Mouse (Mus musculus) frontal cortex, postnatal 36 days (tissue): ENCODE measurements at regions not wholly inside any gene's neighbourhood (a gene's known extent, or its start where the extent isn't known, plus 50 kb on each side); places are given as distances from the start of the nearest gene placed in this dataset.
A peak's percentile ranks its signal among the peaks of the same experiment; 100 is the strongest.
"Not testable (repeated sequence)": the region's sequence is repeated elsewhere in the genome, so short reads cannot be mapped to it uniquely, and the experiment has no call there.

Source experiments
- DNase-seq, 2 experiments: peaks; one replicate each; pipeline ENCODE4 v3.0.0; 2022; ENCODE audit warnings: low spot score in 2 of 2

GRCm38 (mm10) chrX:99732526-99732925 is 88.3 kb upstream of the Tmem28 start:
- DNase-seq: no peak

- peak; percentile 10 to 32 for DNase-seq
Measured at GRCm38 (mm10) chrX:99725101-99725500, 95.7 kb upstream of the Tmem28 start.

GRCm38 (mm10) chrX:99695366-99695765 is 125.5 kb upstream of the Tmem28 start:
- no peak for DNase-seq

DNA sequence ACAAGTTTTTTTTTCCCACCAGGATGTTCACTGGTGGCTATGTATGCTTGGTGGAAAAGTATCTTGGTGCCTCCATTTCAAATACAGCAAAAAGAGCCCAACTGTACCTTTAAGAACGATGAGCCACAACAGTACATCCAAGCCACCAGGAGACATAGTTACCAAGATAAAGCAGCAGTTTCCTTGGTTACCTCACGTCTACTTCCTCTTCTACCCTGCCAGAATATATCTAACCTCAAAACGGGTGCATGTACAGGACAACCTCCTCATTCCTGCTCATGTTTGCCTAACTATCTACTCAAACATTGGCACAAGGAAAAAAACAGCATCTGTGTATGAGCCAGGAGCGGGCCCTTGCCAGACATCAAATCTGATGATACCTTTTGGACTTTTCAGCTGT is 129.8 kb upstream of the Tmem28 start:
- peak in 1 of 2 experiments; percentile 9 for DNase-seq

DNA sequence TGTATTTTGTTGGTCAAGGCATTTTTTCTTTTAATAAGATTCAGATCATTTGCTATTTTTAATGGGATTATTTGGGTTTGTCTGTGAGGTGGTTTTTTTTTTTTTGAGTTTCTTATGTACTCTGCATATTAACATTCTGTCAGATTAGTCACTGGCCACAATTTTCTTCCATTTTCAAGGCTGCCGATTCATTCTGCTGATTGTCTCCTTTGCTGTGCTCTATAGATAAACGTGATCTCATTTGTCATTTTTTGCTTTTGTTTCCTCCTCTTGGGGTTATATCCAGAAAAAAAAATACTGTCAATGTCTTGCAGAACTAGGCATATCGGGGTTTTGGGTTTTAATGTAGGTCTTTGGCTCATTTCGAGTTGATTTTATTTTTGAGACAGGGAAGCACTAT is 131.1 kb upstream of the Tmem28 start:
- no peak for DNase-seq

GRCm38 (mm10) chrX:99682491-99682890 is 138.3 kb upstream of the Tmem28 start:
- DNase-seq: not testable (repeated sequence)

DNA sequence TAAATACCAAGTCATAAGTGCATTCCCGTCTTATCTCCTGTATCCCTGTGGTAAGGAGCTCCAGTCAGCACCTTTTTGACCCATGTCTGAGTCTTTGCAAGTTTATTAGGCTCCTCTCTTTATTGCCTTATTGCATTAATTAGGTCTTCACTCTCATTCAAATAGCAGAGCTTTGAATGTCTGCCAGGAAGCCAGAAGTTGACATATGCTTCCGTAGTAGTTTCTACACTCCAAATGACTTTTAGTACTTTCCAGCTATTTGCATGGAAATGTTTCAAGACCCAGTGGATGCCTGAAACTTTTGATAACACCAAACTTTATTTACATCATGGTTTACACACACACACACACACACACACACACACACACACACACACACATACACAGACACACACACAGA is 153.2 kb upstream of the Tmem28 start:
- no peak for DNase-seq

- no peak for DNase-seq
Measured at GRCm38 (mm10) chrX:99662566-99662965, 158.3 kb upstream of the Tmem28 start.

DNA sequence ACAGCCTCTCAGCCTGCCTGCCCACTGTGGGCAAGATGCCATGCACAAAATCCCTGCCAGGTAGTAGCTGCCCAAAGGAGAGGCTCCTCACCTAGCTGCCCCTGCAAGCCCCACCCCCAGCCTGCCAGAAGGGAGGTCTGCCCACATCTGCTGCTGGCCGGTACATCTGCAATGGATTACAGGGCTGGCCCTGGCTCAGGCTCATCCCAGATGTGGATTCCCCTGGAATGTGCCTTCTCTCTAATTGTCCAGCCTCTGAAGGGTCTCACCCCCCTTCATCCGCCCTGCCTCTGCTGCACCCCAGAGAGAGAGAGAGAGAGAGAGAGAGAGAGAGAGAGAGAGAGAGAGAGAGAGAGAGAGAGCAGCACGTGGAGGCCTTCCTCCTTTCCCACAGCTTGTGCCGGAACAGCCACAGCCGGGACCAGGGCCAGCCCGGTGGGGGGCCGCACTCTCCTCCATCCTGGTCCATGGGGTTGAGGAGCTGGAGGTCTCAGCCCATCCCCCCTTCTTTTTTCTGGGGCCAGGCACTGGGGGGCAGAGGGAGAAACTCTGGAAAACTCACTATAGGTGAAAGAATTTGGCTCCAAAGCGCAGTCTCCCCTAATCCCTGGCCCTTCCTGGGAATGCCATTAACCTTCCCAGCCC is 161.2 kb upstream of the Tmem28 start:
- no peak for DNase-seq

- peak; percentile 30 to 54 for DNase-seq
Measured at GRCm38 (mm10) chrX:99657790-99658451, 162.9 kb upstream of the Tmem28 start.

DNA sequence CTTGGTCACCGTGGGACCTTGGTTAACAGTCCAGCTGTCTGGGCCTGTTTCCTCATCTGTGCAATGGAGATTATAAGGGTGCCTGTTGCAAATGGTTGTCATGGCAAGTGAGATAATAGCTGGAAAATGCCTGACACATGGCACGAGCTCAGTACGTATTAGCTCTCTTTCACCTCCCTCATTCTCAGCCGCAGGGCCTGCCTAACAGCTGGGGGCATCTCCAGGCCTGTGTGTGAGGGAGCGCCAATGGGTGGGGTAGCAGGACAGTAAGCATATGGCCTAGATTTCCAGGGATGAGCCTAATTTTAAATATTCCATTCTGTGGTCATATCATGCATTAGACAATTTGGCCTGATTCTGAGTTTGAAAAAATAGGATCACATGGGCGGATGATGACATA is 163.8 kb upstream of the Tmem28 start:
- no peak for DNase-seq

DNA sequence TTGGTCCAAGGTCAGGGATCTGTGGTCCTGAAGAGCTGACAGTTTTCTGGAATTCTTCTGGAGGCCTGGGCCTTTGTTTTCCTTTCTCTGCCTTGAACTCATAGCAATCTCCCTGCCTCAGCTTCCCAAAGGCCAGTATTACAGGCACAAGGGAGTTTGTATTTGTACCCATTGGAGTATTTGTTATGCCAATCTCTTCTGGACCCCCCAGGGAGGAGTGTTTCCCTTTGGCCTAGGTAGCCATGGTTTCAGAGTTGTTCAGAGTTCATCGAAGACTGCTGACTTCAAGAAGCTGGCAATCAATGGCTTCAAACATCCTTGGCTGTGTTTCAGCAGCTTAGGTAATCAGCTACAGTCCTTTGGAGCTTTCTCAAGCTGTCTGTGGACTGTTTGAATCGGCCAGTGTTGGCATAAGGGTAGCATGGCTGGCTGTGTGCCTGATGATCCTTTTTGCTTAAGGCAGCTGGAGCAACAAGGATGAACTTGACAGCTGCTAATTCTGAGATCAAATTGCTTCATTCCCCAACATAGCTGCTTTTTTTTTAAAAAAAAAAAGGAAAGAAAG is 161.2 kb upstream of the Pja1 start:
- DNase-seq: no peak

DNA sequence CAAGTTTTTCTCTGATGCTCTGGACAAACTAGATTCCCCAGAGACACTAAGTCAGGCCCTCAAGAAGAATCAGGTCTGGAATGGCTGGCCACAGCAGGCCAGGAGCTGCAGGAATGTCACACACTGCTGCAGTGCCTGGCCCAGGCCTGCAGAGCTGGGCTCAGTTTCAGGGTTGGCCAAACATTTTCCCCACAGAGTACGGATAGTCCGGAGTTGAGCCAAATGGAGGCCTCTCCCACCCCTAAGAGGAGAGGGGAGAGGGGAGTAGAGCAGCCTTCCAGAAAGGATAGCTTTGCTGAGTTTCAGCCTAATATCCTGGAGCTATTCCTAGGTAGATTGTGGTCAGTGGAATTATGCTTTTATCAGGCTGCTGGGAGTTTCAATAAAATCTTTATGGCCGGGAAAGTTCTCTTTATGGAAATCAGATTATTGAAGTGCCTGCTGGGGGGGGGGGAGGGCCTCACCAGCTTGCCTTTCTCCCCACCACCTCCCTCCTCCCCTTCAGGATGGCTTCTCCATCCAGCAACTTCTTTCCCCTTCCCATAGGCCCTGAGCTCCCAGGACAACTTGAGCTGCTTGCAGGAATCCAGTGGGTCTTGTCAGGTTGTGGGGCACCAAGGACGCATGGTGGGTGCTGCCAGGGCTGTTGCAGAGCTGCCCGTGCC is 153.6 kb upstream of the Pja1 start:
- no peak for DNase-seq

GRCm38 (mm10) chrX:99612130-99612759 is 141.2 kb upstream of the Pja1 start:
- DNase-seq: no peak

GRCm38 (mm10) chrX:99610096-99610495 is 139.0 kb upstream of the Pja1 start:
- no peak for DNase-seq

- no peak for DNase-seq
Measured at GRCm38 (mm10) chrX:99609591-99609990, 138.5 kb upstream of the Pja1 start.

GRCm38 (mm10) chrX:99608284-99608692 is 137.2 kb upstream of the Pja1 start:
- no peak for DNase-seq

DNA sequence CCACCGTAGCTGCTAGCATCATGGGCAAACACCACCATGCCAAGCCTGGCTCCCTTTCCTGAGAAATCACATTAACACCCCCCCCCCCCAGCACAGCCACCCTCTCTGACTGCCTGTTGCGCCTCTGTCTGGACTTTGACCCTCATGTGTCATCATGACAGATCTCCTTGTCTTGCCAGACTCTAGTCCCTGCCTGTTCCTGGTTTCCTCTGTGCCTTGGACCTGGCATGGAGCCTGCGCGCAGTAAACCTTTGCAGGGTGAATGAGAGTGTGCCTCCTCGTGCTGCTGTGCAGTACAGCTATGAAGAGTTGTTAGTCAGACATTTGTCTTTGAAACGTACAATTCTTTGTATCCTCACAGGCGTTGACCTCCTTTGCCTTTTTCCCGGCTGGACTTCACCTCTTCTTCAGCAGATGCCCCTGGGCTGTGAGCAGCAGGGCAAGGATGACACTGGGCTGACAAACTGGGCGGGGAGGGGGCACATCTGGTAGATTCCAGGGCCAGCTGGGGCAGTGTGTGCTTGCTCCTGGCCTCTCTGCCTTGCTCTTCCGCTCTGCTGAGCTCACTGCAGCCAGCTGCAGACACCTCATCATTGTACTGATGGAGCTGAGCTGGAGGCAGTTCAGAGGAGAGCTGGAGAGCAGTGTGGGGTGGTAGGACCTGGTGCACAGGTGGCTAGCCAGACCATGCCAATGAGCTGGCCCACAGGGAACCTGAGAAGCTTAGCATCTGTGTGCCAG is 134.2 kb upstream of the Pja1 start:
- DNase-seq: no peak

DNA sequence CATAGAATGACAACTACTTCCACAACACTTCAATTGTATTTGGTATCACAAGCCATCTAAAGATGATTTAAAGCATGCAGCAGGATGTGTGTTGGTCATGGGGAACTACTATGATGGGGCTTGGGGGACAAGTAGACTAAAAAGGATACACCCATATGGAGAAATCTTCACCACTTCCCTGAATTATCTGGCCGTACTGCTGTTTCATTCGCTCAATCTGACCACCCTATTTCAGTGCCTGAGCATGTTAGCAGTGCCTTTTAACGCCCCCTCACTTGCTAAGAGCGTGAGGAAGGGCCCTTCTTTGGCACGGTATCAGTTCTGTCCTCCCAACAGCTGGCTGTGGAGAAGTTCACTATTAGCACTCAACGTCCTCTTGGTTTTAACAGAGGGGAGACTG is 132.6 kb upstream of the Pja1 start:
- no peak for DNase-seq

- DNase-seq: no peak
Measured at GRCm38 (mm10) chrX:99602268-99602885, 131.3 kb upstream of the Pja1 start.

DNA sequence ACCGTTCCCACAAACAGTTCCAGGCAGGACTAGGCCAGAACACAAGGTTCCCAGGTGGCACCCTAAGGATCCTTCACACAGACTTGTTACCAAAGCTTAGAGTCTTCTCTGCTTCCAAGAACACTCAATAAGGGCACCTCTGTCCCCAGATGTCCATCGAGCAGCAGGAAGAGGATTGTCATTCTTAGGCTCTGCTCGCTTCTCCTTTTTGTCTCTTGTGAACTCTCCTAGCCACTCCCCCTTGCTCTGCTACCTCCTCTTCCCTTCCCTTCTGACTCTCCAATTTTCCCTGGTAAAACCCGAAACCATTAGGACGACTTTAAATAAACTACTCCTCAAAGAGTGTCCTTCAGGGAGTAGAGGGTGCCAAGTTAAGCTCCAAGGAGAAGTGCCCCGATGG is 124.4 kb upstream of the Pja1 start:
- no peak for DNase-seq
